In the genomic region with DNA sequence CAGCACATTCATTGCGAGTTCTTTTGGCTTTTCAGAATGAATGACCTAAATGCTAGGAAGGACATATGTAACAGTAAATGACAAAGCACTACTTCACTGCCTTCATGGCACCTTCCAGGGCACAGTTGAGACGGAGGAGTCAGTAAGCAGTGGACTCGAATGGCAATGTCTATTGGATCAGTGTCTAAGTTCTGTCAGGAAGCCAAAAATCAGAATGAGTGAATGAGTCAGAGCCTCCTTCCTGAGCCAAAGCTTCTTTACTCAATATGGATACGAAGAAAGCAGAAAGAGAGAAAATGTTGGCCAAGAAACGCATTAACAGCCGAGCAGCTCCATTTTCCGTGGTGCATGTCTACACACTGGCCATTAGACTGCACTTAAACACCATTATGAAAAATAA, we compare ENCODE assay signal across 35 mouse cellular contexts.
DNase-seq lines count a peak whose midpoint lies in the region; ATAC-seq and TF ChIP-seq lines count a peak whose summit lies in the region.
"Had no signal": no experiment of that assay in that cellular context is flagged by ENCODE, and none has a peak within 500 bp of the region (broad histone marks: within the 10 kb centered on the region; RNA-seq: fewer than 3 reads in every experiment).

No protein-coding gene starts in this region.

- no peak overlapping the region for H3K4me3 ChIP-seq in forebrain, postnatal 0 days (ENCODE audit: low read depth, low read length)
- H3K4me3 ChIP-seq in forebrain, embryonic 15.5 days = no peak overlapping the region
- H3K4me3 ChIP-seq: embryonic facial prominence, embryonic 10.5 days; embryonic facial prominence, embryonic 15.5 days; forebrain, embryonic 12.5 days; gastrocnemius, adult 2 months; hindbrain, embryonic 10.5 days; intestine, embryonic 15.5 days; limb, embryonic 15.5 days; liver, embryonic 13.5 days; megakaryocyte, embryonic 14.5 days; midbrain, embryonic 12.5 days; myocyte; neural tube, embryonic 12.5 days had no signal

- no peaks in the 10 kb centered on the region for H3K9me3 ChIP-seq in forebrain, postnatal 0 days (ENCODE audit: low read length)
- no peaks in the 10 kb centered on the region for H3K9me3 ChIP-seq in forebrain, embryonic 15.5 days
- H3K9me3 ChIP-seq: embryonic facial prominence, embryonic 10.5 days; embryonic facial prominence, embryonic 15.5 days; forebrain, embryonic 12.5 days; hindbrain, embryonic 10.5 days; intestine, embryonic 15.5 days; limb, embryonic 15.5 days; liver, embryonic 13.5 days; midbrain, embryonic 12.5 days; neural tube, embryonic 12.5 days had no signal

- no peaks in the 10 kb centered on the region for H3K4me1 ChIP-seq in forebrain, postnatal 0 days (ENCODE audit: insufficient read depth)
- 0 out of 2 replicates have a peak, but pooled peaks cover 6% of the 10 kb centered on the region for H3K4me1 ChIP-seq in forebrain, embryonic 15.5 days
- H3K4me1 ChIP-seq: embryonic facial prominence, embryonic 10.5 days; embryonic facial prominence, embryonic 15.5 days; forebrain, embryonic 12.5 days; hindbrain, embryonic 10.5 days; intestine, embryonic 15.5 days; limb, embryonic 15.5 days; liver, embryonic 13.5 days; megakaryocyte, embryonic 14.5 days; midbrain, embryonic 12.5 days; neural tube, embryonic 12.5 days had no signal

- no peak for TF ChIP-seq CTCF in forebrain, postnatal 0 days (IDR thresholded peaks at IDR 0.05; ENCODE audit: low read depth)

- no peaks in the 10 kb centered on the region for H3K27me3 ChIP-seq in forebrain, postnatal 0 days (ENCODE audit: insufficient read depth, low read length)
- H3K27me3 ChIP-seq in forebrain, embryonic 15.5 days = no peaks in the 10 kb centered on the region
- H3K27me3 ChIP-seq: CH12.LX; embryonic facial prominence, embryonic 15.5 days; forebrain, embryonic 12.5 days; intestine, embryonic 15.5 days; limb, embryonic 15.5 days; liver, embryonic 13.5 days; megakaryocyte, embryonic 14.5 days; midbrain, embryonic 12.5 days; neural tube, embryonic 12.5 days had no signal

- H3K9ac ChIP-seq in forebrain, postnatal 0 days = no peak overlapping the region
- no peak overlapping the region for H3K9ac ChIP-seq in forebrain, embryonic 15.5 days (replicated peaks)
- H3K9ac ChIP-seq: embryonic facial prominence, embryonic 15.5 days; forebrain, embryonic 12.5 days; intestine, embryonic 15.5 days; limb, embryonic 15.5 days; liver, embryonic 13.5 days; midbrain, embryonic 12.5 days; neural tube, embryonic 12.5 days had no signal

- 51% methylated on average over 7 of the region's 7 CpGs for WGBS in forebrain, postnatal 0 days
- 73% methylated on average over 7 of the region's 7 CpGs for WGBS in forebrain, embryonic 15.5 days

- DNase-seq in forebrain, postnatal 0 days = peak; percentile 32
- DNase-seq in layer of hippocampus, adult 9-10 months (ENCODE audit: low spot score) = peak; percentile 33
- no peak for DNase-seq in layer of hippocampus, postnatal 36 days
- peak; percentile 27 for DNase-seq in MN1 (ENCODE audit: low spot score)
- peak; percentile 6 for DNase-seq in adipocyte (ENCODE audit: low spot score)
- no peak for DNase-seq in left cerebral cortex, postnatal 36 days (ENCODE audit: low spot score in 2 of 2)
- no peak for DNase-seq in B cell, adult 2 months
- DNase-seq: cerebellum, adult 11 months; gastrocnemius, adult 2 months; gastrocnemius, postnatal 36 days; heart, postnatal 14 days; kidney, adult 2 months; kidney, postnatal 36 days; left cerebral cortex, postnatal 4 days; liver, embryonic 13.5 days; lung, adult 18-20 months; lung, postnatal 4 days; retina, postnatal 1 day; right cerebral cortex, postnatal 25 days; spleen, adult 18-20 months; thymus, adult 2 months had no signal

- H3K27ac ChIP-seq in forebrain, postnatal 0 days (ENCODE audit: low read depth, low read length) = no peak overlapping the region
- H3K27ac ChIP-seq in forebrain, embryonic 15.5 days (replicated peaks) = no peak overlapping the region
- H3K27ac ChIP-seq: embryonic facial prominence, embryonic 10.5 days; embryonic facial prominence, embryonic 15.5 days; forebrain, embryonic 12.5 days; gastrocnemius, adult 2 months; hindbrain, embryonic 10.5 days; intestine, embryonic 15.5 days; limb, embryonic 15.5 days; liver, embryonic 13.5 days; midbrain, embryonic 12.5 days; neural tube, embryonic 12.5 days had no signal

- ATAC-seq in forebrain, postnatal 0 days = peak; percentile 32; the same call in 1 of the 2 replicates
- ATAC-seq in forebrain, embryonic 15.5 days (replicated peaks) = no peak
- ATAC-seq: hindbrain, embryonic 16.5 days; intestine, embryonic 15.5 days; lung, postnatal 0 days had no signal

- no peak overlapping the region for H3K4me2 ChIP-seq in forebrain, postnatal 0 days (ENCODE audit: low read depth)
- no peak overlapping the region for H3K4me2 ChIP-seq in forebrain, embryonic 15.5 days (replicated peaks)
- H3K4me2 ChIP-seq: embryonic facial prominence, embryonic 15.5 days; forebrain, embryonic 12.5 days; intestine, embryonic 15.5 days; limb, embryonic 15.5 days; liver, embryonic 13.5 days; midbrain, embryonic 12.5 days; neural tube, embryonic 12.5 days had no signal

- H3K36me3 ChIP-seq in forebrain, postnatal 0 days (ENCODE audit: insufficient read depth) = no peaks in the 10 kb centered on the region
- no peaks in the 10 kb centered on the region for H3K36me3 ChIP-seq in forebrain, embryonic 15.5 days
- H3K36me3 ChIP-seq: embryonic facial prominence, embryonic 10.5 days; embryonic facial prominence, embryonic 15.5 days; forebrain, embryonic 12.5 days; hindbrain, embryonic 10.5 days; intestine, embryonic 15.5 days; limb, embryonic 15.5 days; liver, embryonic 13.5 days; midbrain, embryonic 12.5 days; neural tube, embryonic 12.5 days had no signal

- intact Hi-C loops in left cerebral cortex, postnatal 36 days (cut with DNase I) = no loop called here

Comparison
In these comparisons a context has a peak if more than half of its experiments do, and no peak if none do; other contexts are left out.
1. DNase-seq: peak in forebrain, postnatal 0 days (single experiment), layer of hippocampus, adult 9-10 months (single experiment), MN1 (single experiment) and adipocyte (single experiment); none in layer of hippocampus, postnatal 36 days (0 of 2), left cerebral cortex, postnatal 36 days (0 of 2) and B cell, adult 2 months (0 of 2).